14 mouse cellular contexts compared by ENCODE assay signal in the genomic region with DNA sequence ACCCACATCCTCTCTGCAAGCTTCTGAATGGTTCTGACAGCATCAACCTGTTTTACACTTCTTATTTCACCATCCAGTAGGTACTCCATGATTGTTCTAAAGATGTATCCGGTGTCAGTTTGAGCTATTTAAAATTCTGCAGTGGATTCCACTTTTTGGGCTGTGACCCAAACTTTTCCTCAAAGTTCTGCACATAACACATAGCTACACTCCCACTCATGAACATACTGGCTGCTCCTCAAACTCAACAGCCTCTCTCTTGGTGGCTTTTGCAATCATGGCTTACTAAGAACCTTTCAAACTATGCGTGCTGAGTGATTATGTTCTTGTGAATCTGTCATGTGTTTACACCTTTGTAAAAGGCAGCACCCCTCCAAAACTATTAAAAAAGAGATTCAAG. TPM values are rescaled to one million over a fixed set of nuclear protein-coding genes. Genes with fewer than 3 reads are reported as not detected.
DNase-seq lines count a peak whose midpoint lies in the region.
"Had no signal": no experiment of that assay in that cellular context is flagged by ENCODE, and none has a peak within 500 bp of the region (broad histone marks: within the 10 kb centered on the region; RNA-seq: fewer than 3 reads in every experiment).

No protein-coding gene starts in this region.

- peak; percentile 10 to 30 for DNase-seq in frontal cortex, postnatal 36 days (ENCODE audit: low spot score in 2 of 2)
- no peak for DNase-seq in frontal cortex, postnatal 14 days (ENCODE audit: low spot score in 2 of 2)
- peak; percentile 49 for DNase-seq in layer of hippocampus, adult 9-11 months
- no peak for DNase-seq in layer of hippocampus, postnatal 36 days
- peak; percentile 37 for DNase-seq in right cerebral cortex, adult 18-20 months
- DNase-seq in right cerebral cortex, postnatal 4 days, result no peak
- peak; percentile 85 for DNase-seq in telencephalon, adult 2 months (ENCODE audit: low read depth, low spot score)
- DNase-seq: adrenal gland, postnatal 14 days; cerebellum, adult 18-20 months; cerebellum, adult 9-11 months; cerebellum, postnatal 36 days; gastrocnemius, adult 2 months; gastrocnemius, postnatal 25 days had no signal

RNA-seq across cellular contexts. Expression of a gene that starts 12.4 kb away (rescaled TPM):
- 100 to 1,000 TPM; 122 to 155 TPM for total RNA-seq in layer of hippocampus, postnatal 36 days (2021)
- total RNA-seq: CH12.LX had no signal

Comparison
In these comparisons a context has a peak if more than half of its experiments do, and no peak if none do; other contexts are left out.
1. DNase-seq: peak in frontal cortex, postnatal 36 days (2 of 2), layer of hippocampus, adult 9-11 months (single experiment), right cerebral cortex, adult 18-20 months (single experiment) and telencephalon, adult 2 months (single experiment); none in frontal cortex, postnatal 14 days (0 of 2), layer of hippocampus, postnatal 36 days (0 of 2) and right cerebral cortex, postnatal 4 days (single experiment).